Mouse (Mus musculus): ENCODE measurements around the gene Patz1. TPM values are rescaled to one million over a fixed set of nuclear protein-coding genes. Genes with fewer than 3 reads are reported as not detected.

Gene Patz1
- polyA plus RNA-seq, 1 experiment from 2014 or later: 44.2 TPM

DNA sequence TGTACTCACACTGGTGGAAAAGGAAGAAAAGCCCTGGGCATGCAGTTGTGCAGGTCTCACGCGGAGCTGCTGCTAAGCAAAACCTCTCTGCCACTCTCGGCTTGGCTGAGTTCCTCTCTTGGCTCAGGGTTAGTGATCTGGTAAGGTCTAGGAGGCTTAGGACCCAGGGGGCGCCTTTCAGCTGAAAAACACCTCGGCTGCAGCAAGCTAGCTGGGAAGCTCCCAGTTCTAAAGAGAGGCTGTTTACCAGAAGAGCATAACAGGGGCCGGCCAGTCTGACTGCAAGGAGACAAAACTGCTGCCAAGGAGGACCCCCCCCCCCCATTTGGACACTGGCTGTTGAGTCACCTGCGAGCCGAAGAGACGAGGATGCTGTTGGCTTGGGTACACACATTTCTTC is 41.9 kb downstream of the Patz1 start:
- 3% methylated on average over 9 of the region's 9 CpGs for WGBS
- peak; percentile 68 for DNase-seq (ENCODE audit: low spot score)
- Histone ChIP-seq H3K27me3 (replicated peaks; ENCODE audit: control insufficient read depth, insufficient read depth, low read length) (no peaks in the 10 kb centered on the region; the same call in 1 of the 2 replicates), H3K9me3 (ENCODE audit: control insufficient read depth, low read length) (no peaks in the 10 kb centered on the region), H3K4me2 (peak overlapping the region; percentile 96), H3K9ac (ENCODE audit: low read depth, low read length) (peak overlapping the region; percentile 50), H3K4me3 (ENCODE audit: low read depth, low read length) (peak overlapping the region; percentile 51), H3K36me3 (ENCODE audit: control insufficient read depth, insufficient read depth, low read length) (no peaks in the 10 kb centered on the region), H3K27ac (ENCODE audit: low read depth, low read length) (no peak overlapping the region), H3K4me1 (replicated peaks; ENCODE audit: control insufficient read depth, insufficient read depth, low read length) (peaks cover 21% of the 10 kb centered on the region)
- no peak for ATAC-seq (replicated peaks; ENCODE audit: low FRiP score)

DNA sequence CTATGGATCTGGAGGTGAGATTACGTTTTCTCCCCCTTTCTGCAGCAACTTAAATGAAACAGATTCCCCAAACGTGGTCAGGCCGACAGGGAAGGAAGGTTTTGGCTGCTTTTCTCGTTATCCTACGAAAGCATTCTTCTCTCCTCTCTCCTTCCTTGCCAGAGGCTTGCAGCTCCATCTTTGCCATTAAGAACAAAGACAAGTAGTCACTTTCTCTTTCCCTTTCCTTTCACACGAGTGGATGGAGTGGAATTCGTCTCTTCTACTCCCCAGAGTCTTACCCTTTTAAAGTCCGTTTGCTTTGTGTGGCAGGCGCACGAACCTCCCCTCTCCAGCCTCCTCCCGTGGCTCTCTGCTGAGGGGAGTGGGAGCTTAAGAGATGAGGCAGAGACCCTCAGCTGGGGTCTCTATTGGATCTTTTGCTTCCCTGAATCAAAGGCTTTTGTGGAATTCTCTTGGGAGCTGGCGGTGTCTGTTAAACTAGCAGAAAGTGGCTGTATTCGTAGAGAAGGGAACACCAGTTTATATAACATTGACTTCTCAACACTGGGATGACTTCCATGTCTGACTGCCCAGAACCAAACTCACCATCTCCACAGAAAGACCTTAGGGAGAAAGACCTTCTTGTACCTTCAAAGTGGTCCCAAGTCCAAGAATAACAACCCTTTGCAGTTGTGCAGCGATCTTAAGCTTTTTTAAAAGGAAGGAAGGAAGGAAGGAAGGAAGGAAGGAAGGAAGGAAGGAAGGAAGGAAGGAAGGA is 42.5 kb downstream of the Patz1 start:
- no peaks in the 10 kb centered on the region for H3K9me3 ChIP-seq (ENCODE audit: control insufficient read depth, low read length)
- peaks cover 25% of the 10 kb centered on the region for H3K4me1 ChIP-seq (replicated peaks; ENCODE audit: control insufficient read depth, insufficient read depth, low read length)
- peak overlapping the region; percentile 96 for H3K4me2 ChIP-seq
- WGBS: 7% methylated on average over 14 of the region's 14 CpGs
- no peak overlapping the region for H3K27ac ChIP-seq (ENCODE audit: low read depth, low read length)
- DNase-seq (ENCODE audit: low spot score): no peak
- H3K9ac ChIP-seq (ENCODE audit: low read depth, low read length): peak overlapping the region; percentile 50
- peak overlapping the region; percentile 51 for H3K4me3 ChIP-seq (ENCODE audit: low read depth, low read length)
- ATAC-seq (replicated peaks; ENCODE audit: low FRiP score): no peak
- no peaks in the 10 kb centered on the region; the same call in 1 of the 2 replicates for H3K27me3 ChIP-seq (replicated peaks; ENCODE audit: control insufficient read depth, insufficient read depth, low read length)
- no peaks in the 10 kb centered on the region for H3K36me3 ChIP-seq (ENCODE audit: control insufficient read depth, insufficient read depth, low read length)

DNA sequence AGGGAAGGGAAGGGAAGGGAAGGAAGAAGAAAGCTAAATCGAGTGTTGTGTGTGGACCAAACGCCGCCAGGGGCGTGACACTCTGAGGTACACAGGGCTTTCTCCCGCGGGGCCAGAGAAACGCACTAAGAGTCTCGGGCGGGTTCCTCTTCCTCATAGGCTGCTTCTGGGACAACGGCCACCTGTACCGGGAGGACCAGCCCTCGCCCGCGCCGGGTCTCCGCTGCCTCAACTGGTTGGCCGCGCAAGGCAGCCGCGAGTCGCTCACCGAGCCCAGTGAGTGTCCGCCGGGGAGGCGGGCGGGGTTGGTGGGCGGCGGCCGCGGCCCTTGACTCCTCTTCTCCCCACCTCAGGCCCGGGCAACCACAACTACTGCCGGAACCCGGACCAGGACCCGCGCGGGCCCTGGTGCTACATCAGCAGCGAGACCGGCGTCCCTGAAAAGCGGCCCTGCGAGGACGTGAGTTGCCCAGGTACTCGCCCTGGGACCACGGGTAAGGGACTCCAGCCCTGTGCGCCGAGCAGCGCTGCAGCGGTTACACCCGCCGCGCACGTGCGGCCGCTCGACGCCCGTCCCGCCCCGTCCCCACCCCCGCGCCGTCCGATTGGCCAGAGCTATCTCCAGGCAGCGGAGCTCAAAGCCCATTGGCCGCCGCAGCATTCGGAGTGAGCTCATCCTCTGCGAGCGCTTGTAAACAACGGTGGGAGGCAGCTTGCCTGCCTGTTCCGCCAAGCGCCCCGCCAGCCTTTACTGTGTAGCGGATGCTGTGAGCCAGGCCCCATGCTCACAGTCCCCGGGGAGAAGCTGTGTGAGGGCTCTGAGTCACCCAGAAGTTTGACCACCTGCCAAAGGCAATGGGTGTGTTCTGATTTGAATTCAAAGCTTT is 43.3 kb downstream of the Patz1 start:
- Histone ChIP-seq H3K27me3 (replicated peaks; ENCODE audit: control insufficient read depth, insufficient read depth, low read length) (no peaks in the 10 kb centered on the region; the same call in 1 of the 2 replicates), H3K4me2 (peak overlapping the region; percentile 96), H3K4me3 (ENCODE audit: low read depth, low read length) (peak overlapping the region; percentile 51), H3K4me1 (replicated peaks; ENCODE audit: control insufficient read depth, insufficient read depth, low read length) (peaks cover 26% of the 10 kb centered on the region), H3K36me3 (ENCODE audit: control insufficient read depth, insufficient read depth, low read length) (no peaks in the 10 kb centered on the region), H3K9ac (ENCODE audit: low read depth, low read length) (peak overlapping the region; percentile 56), H3K9me3 (ENCODE audit: control insufficient read depth, low read length) (no peaks in the 10 kb centered on the region), H3K27ac (ENCODE audit: low read depth, low read length) (no peak overlapping the region)
- peak; percentile 97 for ATAC-seq (replicated peaks; ENCODE audit: low FRiP score)
- under 1% methylated on average over 75 of the region's 75 CpGs for WGBS
- peak; percentile 92 for DNase-seq (ENCODE audit: low spot score)

DNA sequence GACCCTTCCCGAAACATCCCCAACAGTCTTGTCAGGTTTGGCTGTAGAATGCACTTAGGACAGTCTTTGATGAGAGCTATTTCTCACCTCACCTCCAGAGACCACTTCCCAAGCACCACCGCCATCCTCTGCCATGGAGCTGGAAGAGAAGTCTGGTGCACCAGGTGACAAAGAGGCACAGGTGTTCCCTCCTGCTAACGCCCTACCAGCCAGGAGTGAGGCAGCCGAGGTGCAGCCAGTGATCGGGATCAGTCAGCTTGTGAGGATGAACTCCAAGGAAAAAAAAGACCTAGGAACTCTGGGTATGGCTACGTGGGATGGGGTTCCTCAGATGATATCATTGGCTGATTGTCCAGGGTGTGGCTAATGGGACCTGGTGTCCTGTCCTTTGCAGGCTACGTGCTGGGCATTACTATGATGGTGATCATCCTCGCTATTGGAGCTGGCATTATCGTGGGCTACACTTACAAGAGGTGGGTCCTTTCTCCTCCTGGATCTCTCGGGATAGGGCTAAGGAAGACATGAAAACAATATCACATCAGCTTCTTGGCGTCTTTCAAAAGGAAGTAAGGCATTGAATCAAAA is 44.5 kb downstream of the Patz1 start:
- no peak overlapping the region for H3K4me3 ChIP-seq (ENCODE audit: low read depth, low read length)
- H3K9me3 ChIP-seq (ENCODE audit: control insufficient read depth, low read length): no peaks in the 10 kb centered on the region
- ATAC-seq (replicated peaks; ENCODE audit: low FRiP score) (no peak), DNase-seq (ENCODE audit: low spot score) (no peak)
- no peaks in the 10 kb centered on the region; the same call in 1 of the 2 replicates for H3K27me3 ChIP-seq (replicated peaks; ENCODE audit: control insufficient read depth, insufficient read depth, low read length)
- H3K4me1 ChIP-seq (replicated peaks; ENCODE audit: control insufficient read depth, insufficient read depth, low read length): peaks cover 26% of the 10 kb centered on the region
- H3K36me3 ChIP-seq (ENCODE audit: control insufficient read depth, insufficient read depth, low read length): no peaks in the 10 kb centered on the region
- no peak overlapping the region for H3K27ac ChIP-seq (ENCODE audit: low read depth, low read length)
- 82% methylated on average over 11 of the region's 11 CpGs for WGBS
- no peak overlapping the region for H3K9ac ChIP-seq (ENCODE audit: low read depth, low read length)
- H3K4me2 ChIP-seq: no peak overlapping the region

DNA sequence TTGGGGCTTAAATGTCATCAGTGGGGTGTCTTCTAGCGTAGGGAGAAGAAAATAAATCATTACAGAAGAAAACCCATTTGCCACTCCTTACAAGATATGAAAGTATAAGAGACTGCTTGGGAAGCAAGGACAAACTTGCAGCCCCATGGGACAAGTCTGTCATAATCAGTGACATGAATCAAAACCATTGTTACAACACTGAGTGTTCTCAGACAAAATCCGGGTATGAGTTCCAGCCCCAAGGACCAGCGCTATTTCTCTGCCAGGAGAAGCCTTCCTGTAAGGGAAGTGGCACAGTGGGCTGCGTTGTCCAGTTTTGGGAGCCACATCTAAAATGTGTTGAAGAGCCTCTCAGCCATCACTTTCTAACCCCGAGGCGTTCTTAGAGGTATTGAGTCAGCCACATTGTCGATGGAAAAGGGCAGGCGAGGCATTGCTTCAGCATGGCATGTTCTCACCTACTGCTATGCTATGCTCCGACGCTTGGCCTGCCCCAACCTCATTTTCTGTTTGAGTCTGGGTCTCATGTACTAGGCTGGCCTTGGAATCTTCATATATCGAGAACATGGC is 45.6 kb downstream of the Patz1 start:
- DNase-seq (ENCODE audit: low spot score): no peak
- no peak overlapping the region for H3K27ac ChIP-seq (ENCODE audit: low read depth, low read length)
- no peaks in the 10 kb centered on the region for H3K9me3 ChIP-seq (ENCODE audit: control insufficient read depth, low read length)
- H3K4me3 ChIP-seq (ENCODE audit: low read depth, low read length): no peak overlapping the region
- H3K27me3 ChIP-seq (replicated peaks; ENCODE audit: control insufficient read depth, insufficient read depth, low read length): no peaks in the 10 kb centered on the region; the same call in 1 of the 2 replicates
- 86% methylated on average over 11 of the region's 11 CpGs for WGBS
- peaks cover 26% of the 10 kb centered on the region for H3K4me1 ChIP-seq (replicated peaks; ENCODE audit: control insufficient read depth, insufficient read depth, low read length)
- no peak overlapping the region for H3K4me2 ChIP-seq
- ATAC-seq (replicated peaks; ENCODE audit: low FRiP score): no peak
- H3K9ac ChIP-seq (ENCODE audit: low read depth, low read length): no peak overlapping the region
- no peaks in the 10 kb centered on the region for H3K36me3 ChIP-seq (ENCODE audit: control insufficient read depth, insufficient read depth, low read length)

DNA sequence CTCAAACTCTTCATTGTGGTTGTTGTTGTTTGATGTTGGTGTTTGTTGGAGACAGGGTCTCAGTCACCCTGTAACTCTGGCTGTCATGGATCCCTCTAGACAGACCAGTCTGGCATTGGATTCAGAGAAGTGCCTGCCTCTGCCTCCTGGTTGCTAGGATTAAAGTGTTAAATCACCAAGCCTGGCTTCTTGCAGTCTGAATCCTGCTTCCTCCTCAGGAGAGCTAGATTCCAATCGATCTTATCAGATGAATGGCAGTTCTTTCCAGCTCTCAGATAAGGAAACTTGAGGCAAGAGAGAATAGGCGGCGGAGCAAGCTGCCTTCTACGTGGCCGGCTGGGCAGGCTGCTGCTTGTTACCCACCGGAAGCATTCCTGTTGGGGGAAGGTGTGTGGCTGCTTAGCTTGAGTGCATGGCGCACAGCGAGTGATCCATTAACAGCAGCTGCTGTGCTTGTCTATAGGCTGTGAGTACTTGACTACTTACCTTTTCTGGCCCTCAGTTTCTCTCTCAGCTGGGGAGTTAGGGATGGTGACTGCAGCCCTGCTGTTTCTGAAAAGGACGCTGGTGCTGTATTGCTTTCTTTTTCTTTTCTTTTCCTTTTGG is 46.1 kb downstream of the Patz1 start:
- H3K9me3 ChIP-seq (ENCODE audit: control insufficient read depth, low read length): no peaks in the 10 kb centered on the region
- no peak for ATAC-seq (replicated peaks; ENCODE audit: low FRiP score)
- H3K36me3 ChIP-seq (ENCODE audit: control insufficient read depth, insufficient read depth, low read length): no peaks in the 10 kb centered on the region
- H3K4me3 ChIP-seq (ENCODE audit: low read depth, low read length): no peak overlapping the region
- 16% methylated on average over 9 of the region's 9 CpGs for WGBS
- H3K9ac ChIP-seq (ENCODE audit: low read depth, low read length): no peak overlapping the region
- peaks cover 26% of the 10 kb centered on the region for H3K4me1 ChIP-seq (replicated peaks; ENCODE audit: control insufficient read depth, insufficient read depth, low read length)
- no peak for DNase-seq (ENCODE audit: low spot score)
- no peak overlapping the region for H3K27ac ChIP-seq (ENCODE audit: low read depth, low read length)
- H3K4me2 ChIP-seq: no peak overlapping the region; the same call in 1 of the 2 replicates
- H3K27me3 ChIP-seq (replicated peaks; ENCODE audit: control insufficient read depth, insufficient read depth, low read length): no peaks in the 10 kb centered on the region; the same call in 1 of the 2 replicates

DNA sequence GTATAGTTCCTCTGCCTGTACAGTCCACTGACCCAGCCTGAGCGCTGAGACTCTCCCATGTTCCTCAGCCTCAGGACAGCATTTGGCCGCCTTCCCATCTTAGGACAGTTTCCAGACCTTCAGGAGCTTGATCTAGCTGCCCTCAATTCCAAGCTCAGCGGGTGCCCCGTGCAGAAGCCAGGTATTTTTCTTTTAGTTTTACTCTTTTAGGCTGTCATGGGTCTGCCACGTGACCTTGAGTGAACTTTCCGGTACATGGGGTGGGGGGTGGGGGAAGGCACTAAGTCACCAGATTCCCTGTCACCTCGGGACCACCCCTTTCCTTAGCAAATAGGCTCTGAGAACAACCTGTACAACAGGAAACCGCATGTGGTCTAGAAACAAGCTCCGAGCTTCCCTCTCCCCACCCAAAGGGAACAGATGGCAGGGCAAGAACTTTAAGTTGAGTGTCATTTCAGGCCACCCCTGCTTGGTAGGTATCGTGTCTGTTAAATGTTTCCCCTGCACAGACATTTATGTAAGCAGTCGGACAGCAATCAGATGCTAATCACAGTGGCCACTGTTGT is 47.1 kb downstream of the Patz1 start:
- ATAC-seq (replicated peaks; ENCODE audit: low FRiP score): no peak
- Histone ChIP-seq H3K4me1 (replicated peaks; ENCODE audit: control insufficient read depth, insufficient read depth, low read length) (peaks cover 26% of the 10 kb centered on the region), H3K36me3 (ENCODE audit: control insufficient read depth, insufficient read depth, low read length) (no peaks in the 10 kb centered on the region), H3K27ac (ENCODE audit: low read depth, low read length) (no peak overlapping the region), H3K4me3 (ENCODE audit: low read depth, low read length) (no peak overlapping the region), H3K9ac (ENCODE audit: low read depth, low read length) (no peak overlapping the region), H3K9me3 (ENCODE audit: control insufficient read depth, low read length) (no peaks in the 10 kb centered on the region), H3K27me3 (replicated peaks; ENCODE audit: control insufficient read depth, insufficient read depth, low read length) (no peaks in the 10 kb centered on the region; the same call in 1 of the 2 replicates), H3K4me2 (peak overlapping the region; percentile 7; the same call in 1 of the 2 replicates)
- DNase-seq (ENCODE audit: low spot score): no peak
- WGBS: 18% methylated on average over 11 of the region's 11 CpGs

DNA sequence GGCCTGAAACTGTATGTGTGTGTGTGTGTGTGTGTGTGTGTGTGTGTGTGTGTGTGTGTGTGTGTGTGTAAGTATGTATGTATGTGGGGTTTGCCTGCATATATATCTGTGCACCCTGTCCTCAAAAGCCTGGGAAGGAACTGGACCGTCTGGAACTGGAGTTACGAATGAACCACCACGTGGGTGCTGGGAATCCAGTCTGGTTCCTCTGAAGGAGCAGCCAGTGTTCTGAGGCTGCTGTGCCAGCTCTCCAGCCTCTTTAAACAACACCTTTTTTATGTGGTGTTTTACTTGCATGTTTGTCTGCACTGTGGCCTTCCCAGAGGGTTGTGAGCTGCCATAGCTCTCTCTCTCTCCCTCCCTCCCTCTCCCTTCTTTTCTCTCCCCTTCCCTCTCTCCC is 47.9 kb downstream of the Patz1 start:
- no peak for ATAC-seq (replicated peaks; ENCODE audit: low FRiP score)
- H3K4me1 ChIP-seq (replicated peaks; ENCODE audit: control insufficient read depth, insufficient read depth, low read length): peaks cover 18% of the 10 kb centered on the region
- no peak overlapping the region for H3K27ac ChIP-seq (ENCODE audit: low read depth, low read length)

More for the DNA sequence above, 47.9 kb downstream of the Patz1 start:
- no peak for DNase-seq (ENCODE audit: low spot score)
- Histone ChIP-seq H3K4me2 (no peak overlapping the region), H3K27me3 (replicated peaks; ENCODE audit: control insufficient read depth, insufficient read depth, low read length) (no peaks in the 10 kb centered on the region; the same call in 1 of the 2 replicates), H3K9ac (ENCODE audit: low read depth, low read length) (no peak overlapping the region), H3K4me3 (ENCODE audit: low read depth, low read length) (no peak overlapping the region), H3K9me3 (ENCODE audit: control insufficient read depth, low read length) (no peaks in the 10 kb centered on the region), H3K36me3 (ENCODE audit: control insufficient read depth, insufficient read depth, low read length) (no peaks in the 10 kb centered on the region)
- 68% methylated on average over 3 of the region's 3 CpGs for WGBS
